Mouse (Mus musculus): ENCODE data around the gene Ric8a. TPM values are rescaled to one million over a fixed set of nuclear protein-coding genes. Genes with fewer than 3 reads are reported as not detected.
"Not testable (repeated sequence)": the region's sequence is repeated elsewhere in the genome, so short reads cannot be mapped to it uniquely, and the experiment has no call there.

Gene Ric8a
- total RNA-seq, 1 experiment, result 60.5 TPM

- TF ChIP-seq MAFK (IDR thresholded peaks at IDR 0.05; ENCODE audit: insufficient read depth, low read depth, low read length), result no peak
- peak; percentile 55; the same call in 1 of the 2 replicates for TF ChIP-seq HCFC1 (IDR thresholded peaks at IDR 0.05; ENCODE audit: borderline replicate concordance, insufficient read depth, low read length)
- Histone ChIP-seq H3K36me3 (ENCODE audit: control insufficient read depth, insufficient read depth, low read length, poor library complexity, severe bottlenecking) (peaks cover 14% of the 10 kb centered on the region), H3K27ac (ENCODE audit: insufficient read depth, low read depth, low read length, poor library complexity, severe bottlenecking) (peak within 1 kb of the TSS; percentile 78), H3K4me3 (ENCODE audit: insufficient read depth in 1 of 2, low read depth in 1 of 2, low read length in 2 of 2, poor library complexity in 1 of 2, severe bottlenecking in 1 of 2) (peak within 1 kb of the TSS; percentile 83 to 95), H3K9me3 (ENCODE audit: control insufficient read depth, insufficient read depth, low read depth, low read length) (no peaks in the 10 kb centered on the region), H3K4me1 (ENCODE audit: control insufficient read depth in 2 of 2, insufficient read depth in 2 of 2, low read length in 2 of 2, poor library complexity in 1 of 2) (0 out of 4 replicates have a peak, but pooled peaks cover 0 to 3% of the 10 kb centered on the region in 2 experiments), H3K9ac (ENCODE audit: insufficient read depth, low read depth, low read length, poor library complexity, severe bottlenecking) (peak within 1 kb of the TSS; percentile 89)
- DNase-seq (ENCODE audit: low read depth, low spot score), result peak; percentile 91
- in situ Hi-C loops (cut with MboI; ENCODE audit: low sequenced_read_pairs in 2 of 2, unreplicated experiment in 2 of 2), result no loop called here
These were observed 25.1 kb downstream of the Ric8a start, which contains the start of the genes Psmd13 and Sirt3 for GRCm38 (mm10) chr7:140881696-140882468. Gene Psmd13 (plus strand): TSS chr7:140881968. Gene Sirt3 (minus strand): TSS chr7:140882309.

- H3K4me3 ChIP-seq (ENCODE audit: insufficient read depth in 1 of 2, low read depth in 1 of 2, low read length in 2 of 2, poor library complexity in 1 of 2, severe bottlenecking in 1 of 2), result peak overlapping the region; percentile 83 to 95
- H3K9ac ChIP-seq (ENCODE audit: insufficient read depth, low read depth, low read length, poor library complexity, severe bottlenecking), result peak overlapping the region; percentile 89
- 0 out of 4 replicates have a peak, but pooled peaks cover 0 to 3% of the 10 kb centered on the region in 2 experiments for H3K4me1 ChIP-seq (ENCODE audit: control insufficient read depth in 2 of 2, insufficient read depth in 2 of 2, low read length in 2 of 2, poor library complexity in 1 of 2)
- 0 out of 2 replicates have a peak overlapping the region, but pooled peaks have one; percentile 45 for H3K27ac ChIP-seq (ENCODE audit: insufficient read depth, low read depth, low read length, poor library complexity, severe bottlenecking)
- H3K36me3 ChIP-seq (ENCODE audit: control insufficient read depth, insufficient read depth, low read length, poor library complexity, severe bottlenecking), result peaks cover 18% of the 10 kb centered on the region
- TF ChIP-seq HCFC1 (IDR thresholded peaks at IDR 0.05; ENCODE audit: borderline replicate concordance, insufficient read depth, low read length), result peak; percentile 4; the same call in 1 of the 2 replicates
- TF ChIP-seq ZC3H11A (IDR thresholded peaks at IDR 0.05; ENCODE audit: borderline replicate concordance, low read depth, low read length), result no peak
- no peaks in the 10 kb centered on the region for H3K9me3 ChIP-seq (ENCODE audit: control insufficient read depth, insufficient read depth, low read depth, low read length)
- in situ Hi-C loops (cut with MboI; ENCODE audit: low sequenced_read_pairs in 2 of 2, unreplicated experiment in 2 of 2), result no loop called here
- no peak for DNase-seq (ENCODE audit: low read depth, low spot score)
These were observed 25.7 kb downstream of the Ric8a start for GRCm38 (mm10) chr7:140882469-140882803.

GRCm38 (mm10) chr7:140890636-140891035 is 33.9 kb downstream of the Ric8a start:
- H3K27ac ChIP-seq (ENCODE audit: insufficient read depth, low read depth, low read length, poor library complexity, severe bottlenecking); H3K4me1 ChIP-seq (ENCODE audit: control insufficient read depth in 2 of 2, insufficient read depth in 2 of 2, low read length in 2 of 2, poor library complexity in 1 of 2); H3K9me3 ChIP-seq (ENCODE audit: control insufficient read depth, insufficient read depth, low read depth, low read length); H3K4me3 ChIP-seq (ENCODE audit: insufficient read depth in 1 of 2, low read depth in 1 of 2, low read length in 2 of 2, poor library complexity in 1 of 2, severe bottlenecking in 1 of 2); DNase-seq (ENCODE audit: low read depth, low spot score): not testable (repeated sequence)
- in situ Hi-C loops (cut with MboI; ENCODE audit: low sequenced_read_pairs in 2 of 2, unreplicated experiment in 2 of 2), result loop anchor here in 1 of 2 experiments (10.0 kb wide), 1 partner anchor 46 kb away; the partner anchor contains the start of genes Odf3 and Scgb1c1
- Histone ChIP-seq H3K9ac (ENCODE audit: insufficient read depth, low read depth, low read length, poor library complexity, severe bottlenecking) (0 out of 2 replicates have a peak overlapping the region, but pooled peaks have one; percentile 27), H3K36me3 (ENCODE audit: control insufficient read depth, insufficient read depth, low read length, poor library complexity, severe bottlenecking) (peaks cover 44% of the 10 kb centered on the region)

GRCm38 (mm10) chr7:140894031-140894430 is 37.3 kb downstream of the Ric8a start:
- Histone ChIP-seq H3K4me1 (ENCODE audit: control insufficient read depth in 2 of 2, insufficient read depth in 2 of 2, low read length in 2 of 2, poor library complexity in 1 of 2) (no peaks in the 10 kb centered on the region), H3K4me3 (ENCODE audit: insufficient read depth in 1 of 2, low read depth in 1 of 2, low read length in 2 of 2, poor library complexity in 1 of 2, severe bottlenecking in 1 of 2) (no peak overlapping the region), H3K36me3 (ENCODE audit: control insufficient read depth, insufficient read depth, low read length, poor library complexity, severe bottlenecking) (peaks cover 50% of the 10 kb centered on the region), H3K9me3 (ENCODE audit: control insufficient read depth, insufficient read depth, low read depth, low read length) (no peaks in the 10 kb centered on the region), H3K9ac (ENCODE audit: insufficient read depth, low read depth, low read length, poor library complexity, severe bottlenecking) (no peak overlapping the region), H3K27ac (ENCODE audit: insufficient read depth, low read depth, low read length, poor library complexity, severe bottlenecking) (no peak overlapping the region)
- DNase-seq (ENCODE audit: low read depth, low spot score), result no peak
- TF ChIP-seq ZC3H11A (IDR thresholded peaks at IDR 0.05; ENCODE audit: borderline replicate concordance, low read depth, low read length) (no peak), ZNF384 (IDR thresholded peaks at IDR 0.05; ENCODE audit: low read depth, low read length) (no peak), CHD2 (IDR thresholded peaks at IDR 0.05; ENCODE audit: low read depth, low read length) (no peak), HCFC1 (IDR thresholded peaks at IDR 0.05; ENCODE audit: borderline replicate concordance, insufficient read depth, low read length) (no peak), MAFK (IDR thresholded peaks at IDR 0.05; ENCODE audit: insufficient read depth, low read depth, low read length) (no peak)
- in situ Hi-C loops (cut with MboI; ENCODE audit: low sequenced_read_pairs in 2 of 2, unreplicated experiment in 2 of 2), result loop anchor here in 1 of 2 experiments (10.0 kb wide), 1 partner anchor 49 kb away; the partner anchor contains the start of genes Odf3 and Scgb1c1

- Histone ChIP-seq H3K4me1 (ENCODE audit: control insufficient read depth in 2 of 2, insufficient read depth in 2 of 2, low read length in 2 of 2, poor library complexity in 1 of 2) (no peaks in the 10 kb centered on the region), H3K9ac (ENCODE audit: insufficient read depth, low read depth, low read length, poor library complexity, severe bottlenecking) (no peak overlapping the region), H3K9me3 (ENCODE audit: control insufficient read depth, insufficient read depth, low read depth, low read length) (no peaks in the 10 kb centered on the region), H3K4me3 (ENCODE audit: insufficient read depth in 1 of 2, low read depth in 1 of 2, low read length in 2 of 2, poor library complexity in 1 of 2, severe bottlenecking in 1 of 2) (no peak overlapping the region), H3K27ac (ENCODE audit: insufficient read depth, low read depth, low read length, poor library complexity, severe bottlenecking) (no peak overlapping the region), H3K36me3 (ENCODE audit: control insufficient read depth, insufficient read depth, low read length, poor library complexity, severe bottlenecking) (peaks cover 48% of the 10 kb centered on the region)
- in situ Hi-C loops (cut with MboI; ENCODE audit: low sequenced_read_pairs in 2 of 2, unreplicated experiment in 2 of 2), result loop anchor here in 1 of 2 experiments (10.0 kb wide), 1 partner anchor 50 kb away; the partner anchor contains the start of genes Odf3 and Scgb1c1
- TF ChIP-seq CHD2 (IDR thresholded peaks at IDR 0.05; ENCODE audit: low read depth, low read length) (no peak), MAFK (IDR thresholded peaks at IDR 0.05; ENCODE audit: insufficient read depth, low read depth, low read length) (no peak), HCFC1 (IDR thresholded peaks at IDR 0.05; ENCODE audit: borderline replicate concordance, insufficient read depth, low read length) (no peak), ZC3H11A (IDR thresholded peaks at IDR 0.05; ENCODE audit: borderline replicate concordance, low read depth, low read length) (no peak), ZNF384 (IDR thresholded peaks at IDR 0.05; ENCODE audit: low read depth, low read length) (no peak)
- DNase-seq (ENCODE audit: low read depth, low spot score), result no peak
These were observed 37.9 kb downstream of the Ric8a start for GRCm38 (mm10) chr7:140894611-140895010.
